Mouse (Mus musculus): Measurements from ENCODE around the gene Unkl. TPM values are rescaled to one million over a fixed set of nuclear protein-coding genes. Genes with fewer than 3 reads are reported as not detected.
A peak's percentile ranks its signal among the peaks of the same experiment; 100 is the strongest.

Unkl gene
- not detected in 2 replicates for polyA plus RNA-seq (2012; ENCODE audit: insufficient read depth, insufficient read length, low replicate concordance, missing spikeins)

- Histone ChIP-seq H3K27ac (ENCODE audit: insufficient read depth, low read depth, low read length) (0 out of 2 replicates have a peak within 1 kb of the TSS, but pooled peaks have one; percentile 46), H3K4me1 (ENCODE audit: control insufficient read depth, insufficient read depth, low read length) (peaks cover 11% of the 10 kb centered on the region), H3K4me3 (ENCODE audit: insufficient read depth, low read depth, low read length) (peak within 1 kb of the TSS; percentile 97)
- WGBS: 1% methylated on average over 103 of the region's 104 CpGs
- TF ChIP-seq CTCF (IDR thresholded peaks at IDR 0.05; ENCODE audit: insufficient read depth, low read depth, low read length): no peak
- TF ChIP-seq POLR2A (IDR thresholded peaks at IDR 0.05; ENCODE audit: insufficient read depth, low read depth, low read length): peak; percentile 50
Observed at GRCm38 (mm10) chr17:25188150-25189031, at the start of gene Unkl. Gene Unkl (plus strand): TSS chr17:25188397.

GRCm38 (mm10) chr17:25138803-25139202 lies 49.4 kb upstream of the Unkl start:
- H3K4me1 ChIP-seq (ENCODE audit: control insufficient read depth, insufficient read depth, low read length): peaks cover 12% of the 10 kb centered on the region
- H3K27ac ChIP-seq (ENCODE audit: insufficient read depth, low read depth, low read length): no peak overlapping the region
- TF ChIP-seq CTCF (IDR thresholded peaks at IDR 0.05; ENCODE audit: insufficient read depth, low read depth, low read length) (no peak), POLR2A (IDR thresholded peaks at IDR 0.05; ENCODE audit: insufficient read depth, low read depth, low read length) (no peak)
- H3K4me3 ChIP-seq (ENCODE audit: insufficient read depth, low read depth, low read length): no peak overlapping the region
- 91% methylated on average over 1 of the region's 1 CpGs for WGBS

GRCm38 (mm10) chr17:25139960-25140359 lies 48.2 kb upstream of the Unkl start:
- 64% methylated on average over 4 of the region's 4 CpGs for WGBS
- no peak overlapping the region for H3K27ac ChIP-seq (ENCODE audit: insufficient read depth, low read depth, low read length)
- H3K4me1 ChIP-seq (ENCODE audit: control insufficient read depth, insufficient read depth, low read length): peaks cover 12% of the 10 kb centered on the region
- no peak for TF ChIP-seq CTCF (IDR thresholded peaks at IDR 0.05; ENCODE audit: insufficient read depth, low read depth, low read length)
- no peak for TF ChIP-seq POLR2A (IDR thresholded peaks at IDR 0.05; ENCODE audit: insufficient read depth, low read depth, low read length)
- H3K4me3 ChIP-seq (ENCODE audit: insufficient read depth, low read depth, low read length): no peak overlapping the region

- Histone ChIP-seq H3K4me1 (ENCODE audit: control insufficient read depth, insufficient read depth, low read length) (no peaks in the 10 kb centered on the region), H3K4me3 (ENCODE audit: insufficient read depth, low read depth, low read length) (no peak within 1 kb of the TSS), H3K27ac (ENCODE audit: insufficient read depth, low read depth, low read length) (no peak within 1 kb of the TSS)
- 75% methylated on average over 1 of the region's 1 CpGs for WGBS
- TF ChIP-seq POLR2A (IDR thresholded peaks at IDR 0.05; ENCODE audit: insufficient read depth, low read depth, low read length) (no peak), CTCF (IDR thresholded peaks at IDR 0.05; ENCODE audit: insufficient read depth, low read depth, low read length) (no peak)
Observed at GRCm38 (mm10) chr17:25162161-25162560, 26.0 kb upstream of the Unkl start, which contains the start of gene Ccdc154. Gene Ccdc154 (plus strand): TSS chr17:25162461.

GRCm38 (mm10) chr17:25163387-25163786 lies 24.8 kb upstream of the Unkl start:
- Histone ChIP-seq H3K4me1 (ENCODE audit: control insufficient read depth, insufficient read depth, low read length) (no peaks in the 10 kb centered on the region), H3K27ac (ENCODE audit: insufficient read depth, low read depth, low read length) (no peak overlapping the region), H3K4me3 (ENCODE audit: insufficient read depth, low read depth, low read length) (no peak overlapping the region)
- WGBS: 84% methylated on average over 7 of the region's 7 CpGs
- no peak for TF ChIP-seq POLR2A (IDR thresholded peaks at IDR 0.05; ENCODE audit: insufficient read depth, low read depth, low read length)
- TF ChIP-seq CTCF (IDR thresholded peaks at IDR 0.05; ENCODE audit: insufficient read depth, low read depth, low read length): no peak

GRCm38 (mm10) chr17:25164770-25165169 lies 23.4 kb upstream of the Unkl start:
- no peak overlapping the region for H3K27ac ChIP-seq (ENCODE audit: insufficient read depth, low read depth, low read length)
- 79% methylated on average over 3 of the region's 3 CpGs for WGBS
- no peak for TF ChIP-seq POLR2A (IDR thresholded peaks at IDR 0.05; ENCODE audit: insufficient read depth, low read depth, low read length)
- no peak for TF ChIP-seq CTCF (IDR thresholded peaks at IDR 0.05; ENCODE audit: insufficient read depth, low read depth, low read length)
- no peak overlapping the region for H3K4me3 ChIP-seq (ENCODE audit: insufficient read depth, low read depth, low read length)
- H3K4me1 ChIP-seq (ENCODE audit: control insufficient read depth, insufficient read depth, low read length): no peaks in the 10 kb centered on the region

- Histone ChIP-seq H3K27ac (ENCODE audit: insufficient read depth, low read depth, low read length) (no peak overlapping the region), H3K4me3 (ENCODE audit: insufficient read depth, low read depth, low read length) (no peak overlapping the region), H3K4me1 (ENCODE audit: control insufficient read depth, insufficient read depth, low read length) (no peaks in the 10 kb centered on the region)
- no peak for TF ChIP-seq POLR2A (IDR thresholded peaks at IDR 0.05; ENCODE audit: insufficient read depth, low read depth, low read length)
- no peak for TF ChIP-seq CTCF (IDR thresholded peaks at IDR 0.05; ENCODE audit: insufficient read depth, low read depth, low read length)
- WGBS: 73% methylated on average over 6 of the region's 6 CpGs
Observed at GRCm38 (mm10) chr17:25165970-25166671, 22.1 kb upstream of the Unkl start.

GRCm38 (mm10) chr17:25169706-25170105 lies 18.5 kb upstream of the Unkl start:
- Histone ChIP-seq H3K4me1 (ENCODE audit: control insufficient read depth, insufficient read depth, low read length) (no peaks in the 10 kb centered on the region), H3K4me3 (ENCODE audit: insufficient read depth, low read depth, low read length) (no peak overlapping the region), H3K27ac (ENCODE audit: insufficient read depth, low read depth, low read length) (no peak overlapping the region)
- TF ChIP-seq POLR2A (IDR thresholded peaks at IDR 0.05; ENCODE audit: insufficient read depth, low read depth, low read length): no peak
- TF ChIP-seq CTCF (IDR thresholded peaks at IDR 0.05; ENCODE audit: insufficient read depth, low read depth, low read length): no peak
- 93% methylated on average over 2 of the region's 2 CpGs for WGBS

- no peaks in the 10 kb centered on the region for H3K4me1 ChIP-seq (ENCODE audit: control insufficient read depth, insufficient read depth, low read length)
- 88% methylated on average over 3 of the region's 3 CpGs for WGBS
- H3K27ac ChIP-seq (ENCODE audit: insufficient read depth, low read depth, low read length): no peak overlapping the region
- TF ChIP-seq CTCF (IDR thresholded peaks at IDR 0.05; ENCODE audit: insufficient read depth, low read depth, low read length): no peak
- no peak for TF ChIP-seq POLR2A (IDR thresholded peaks at IDR 0.05; ENCODE audit: insufficient read depth, low read depth, low read length)
- H3K4me3 ChIP-seq (ENCODE audit: insufficient read depth, low read depth, low read length): no peak overlapping the region
Observed at GRCm38 (mm10) chr17:25172558-25172957, 15.6 kb upstream of the Unkl start.

Measured in olfactory bulb, adult 2 months (tissue).